Mouse (Mus musculus): Measurements from ENCODE around the gene Kcnh7. TPM values are rescaled to one million over a fixed set of nuclear protein-coding genes. Genes with fewer than 3 reads are reported as not detected.

Gene Kcnh7
- polyA plus RNA-seq, 1 experiment from 2014 or later = 0.10 TPM

- Histone ChIP-seq H3K27ac (ENCODE audit: low read length) (no peak overlapping the region), H3K9me3 (ENCODE audit: low read length) (no peaks in the 10 kb centered on the region), H3K36me3 (ENCODE audit: insufficient read depth, low read length) (no peaks in the 10 kb centered on the region), H3K9ac (replicated peaks; ENCODE audit: low read depth) (no peak overlapping the region), H3K4me3 (ENCODE audit: low read depth, low read length) (no peak overlapping the region), H3K27me3 (replicated peaks; ENCODE audit: insufficient read depth, low read length) (no peaks in the 10 kb centered on the region), H3K4me1 (ENCODE audit: insufficient read depth, low read depth, low read length) (no peaks in the 10 kb centered on the region), H3K4me2 (replicated peaks; ENCODE audit: low read depth, low read length) (no peak overlapping the region)
- ATAC-seq = no peak
- TF ChIP-seq CTCF (IDR thresholded peaks at IDR 0.05) (no peak), EP300 (IDR thresholded peaks at IDR 0.05) (no peak)
- DNase-seq (ENCODE audit: low spot score) = no peak
- WGBS = 79% methylated on average over 2 of the region's 2 CpGs
These were observed 186.4 kb downstream of the Kcnh7 start for GRCm38 (mm10) chr2:62997692-62998091.

GRCm38 (mm10) chr2:62988616-62989015, 195.5 kb downstream of the Kcnh7 start:
- no peaks in the 10 kb centered on the region for H3K27me3 ChIP-seq (replicated peaks; ENCODE audit: insufficient read depth, low read length)
- no peak for TF ChIP-seq EP300 (IDR thresholded peaks at IDR 0.05)
- TF ChIP-seq CTCF (IDR thresholded peaks at IDR 0.05) = no peak
- no peak for ATAC-seq
- H3K4me2 ChIP-seq (replicated peaks; ENCODE audit: low read depth, low read length) = no peak overlapping the region
- H3K9ac ChIP-seq (replicated peaks; ENCODE audit: low read depth) = no peak overlapping the region
- H3K27ac ChIP-seq (ENCODE audit: low read length) = no peak overlapping the region
- H3K36me3 ChIP-seq (ENCODE audit: insufficient read depth, low read length) = no peaks in the 10 kb centered on the region
- H3K9me3 ChIP-seq (ENCODE audit: low read length) = no peaks in the 10 kb centered on the region
- H3K4me3 ChIP-seq (ENCODE audit: low read depth, low read length) = no peak overlapping the region
- H3K4me1 ChIP-seq (ENCODE audit: insufficient read depth, low read depth, low read length) = no peaks in the 10 kb centered on the region
- DNase-seq (ENCODE audit: low spot score) = no peak

- Histone ChIP-seq H3K9ac (replicated peaks; ENCODE audit: low read depth) (no peak overlapping the region), H3K27me3 (replicated peaks; ENCODE audit: insufficient read depth, low read length) (no peaks in the 10 kb centered on the region), H3K36me3 (ENCODE audit: insufficient read depth, low read length) (no peaks in the 10 kb centered on the region), H3K9me3 (ENCODE audit: low read length) (no peaks in the 10 kb centered on the region), H3K4me3 (ENCODE audit: low read depth, low read length) (no peak overlapping the region), H3K27ac (ENCODE audit: low read length) (no peak overlapping the region), H3K4me2 (replicated peaks; ENCODE audit: low read depth, low read length) (no peak overlapping the region), H3K4me1 (ENCODE audit: insufficient read depth, low read depth, low read length) (no peaks in the 10 kb centered on the region)
- DNase-seq (ENCODE audit: low spot score) = no peak
- TF ChIP-seq EP300 (IDR thresholded peaks at IDR 0.05) (no peak), CTCF (IDR thresholded peaks at IDR 0.05) (no peak)
- 43% methylated on average over 2 of the region's 2 CpGs for WGBS
- ATAC-seq = no peak
These were observed 200.2 kb downstream of the Kcnh7 start for GRCm38 (mm10) chr2:62983936-62984335.

GRCm38 (mm10) chr2:62935273-62935874, 248.7 kb downstream of the Kcnh7 start:
- H3K36me3 ChIP-seq (ENCODE audit: insufficient read depth, low read length) = no peaks in the 10 kb centered on the region
- DNase-seq (ENCODE audit: low spot score) = no peak
- no peaks in the 10 kb centered on the region for H3K4me1 ChIP-seq (ENCODE audit: insufficient read depth, low read depth, low read length)
- H3K9me3 ChIP-seq (ENCODE audit: low read length) = no peaks in the 10 kb centered on the region
- no peak overlapping the region for H3K4me3 ChIP-seq (ENCODE audit: low read depth, low read length)
- no peak overlapping the region for H3K4me2 ChIP-seq (replicated peaks; ENCODE audit: low read depth, low read length)
- WGBS = 68% methylated on average over 1 of the region's 1 CpGs
- ATAC-seq = no peak
- no peaks in the 10 kb centered on the region for H3K27me3 ChIP-seq (replicated peaks; ENCODE audit: insufficient read depth, low read length)
- no peak overlapping the region for H3K27ac ChIP-seq (ENCODE audit: low read length)
- no peak overlapping the region for H3K9ac ChIP-seq (replicated peaks; ENCODE audit: low read depth)
- TF ChIP-seq CTCF (IDR thresholded peaks at IDR 0.05) (no peak), EP300 (IDR thresholded peaks at IDR 0.05) (no peak)

- no peak overlapping the region for H3K27ac ChIP-seq (ENCODE audit: low read length)
- no peaks in the 10 kb centered on the region for H3K36me3 ChIP-seq (ENCODE audit: insufficient read depth, low read length)
- no peak overlapping the region for H3K9ac ChIP-seq (replicated peaks; ENCODE audit: low read depth)
- no peak overlapping the region for H3K4me2 ChIP-seq (replicated peaks; ENCODE audit: low read depth, low read length)
- DNase-seq (ENCODE audit: low spot score) (no peak), ATAC-seq (no peak)
- TF ChIP-seq EP300 (IDR thresholded peaks at IDR 0.05) (no peak), CTCF (IDR thresholded peaks at IDR 0.05) (no peak)
- no peak overlapping the region for H3K4me3 ChIP-seq (ENCODE audit: low read depth, low read length)
- no peaks in the 10 kb centered on the region for H3K27me3 ChIP-seq (replicated peaks; ENCODE audit: insufficient read depth, low read length)
- H3K9me3 ChIP-seq (ENCODE audit: low read length) = no peaks in the 10 kb centered on the region
- H3K4me1 ChIP-seq (ENCODE audit: insufficient read depth, low read depth, low read length) = no peaks in the 10 kb centered on the region
- 59% methylated on average over 3 of the region's 3 CpGs for WGBS
These were observed 255.6 kb downstream of the Kcnh7 start for GRCm38 (mm10) chr2:62928494-62928893.

GRCm38 (mm10) chr2:62928065-62928464, 256.0 kb downstream of the Kcnh7 start:
- H3K27me3 ChIP-seq (replicated peaks; ENCODE audit: insufficient read depth, low read length) = no peaks in the 10 kb centered on the region
- DNase-seq (ENCODE audit: low spot score) = no peak
- H3K4me1 ChIP-seq (ENCODE audit: insufficient read depth, low read depth, low read length) = no peaks in the 10 kb centered on the region
- no peaks in the 10 kb centered on the region for H3K9me3 ChIP-seq (ENCODE audit: low read length)
- H3K4me3 ChIP-seq (ENCODE audit: low read depth, low read length) = no peak overlapping the region
- WGBS = 37% methylated on average over 3 of the region's 3 CpGs
- H3K36me3 ChIP-seq (ENCODE audit: insufficient read depth, low read length) = no peaks in the 10 kb centered on the region
- no peak overlapping the region for H3K4me2 ChIP-seq (replicated peaks; ENCODE audit: low read depth, low read length)
- ATAC-seq = no peak
- no peak overlapping the region for H3K9ac ChIP-seq (replicated peaks; ENCODE audit: low read depth)
- H3K27ac ChIP-seq (ENCODE audit: low read length) = no peak overlapping the region
- no peak for TF ChIP-seq CTCF (IDR thresholded peaks at IDR 0.05)
- TF ChIP-seq EP300 (IDR thresholded peaks at IDR 0.05) = no peak

GRCm38 (mm10) chr2:62923803-62924202, 260.3 kb downstream of the Kcnh7 start:
- no peak overlapping the region for H3K4me3 ChIP-seq (ENCODE audit: low read depth, low read length)
- DNase-seq (ENCODE audit: low spot score) (no peak), ATAC-seq (no peak)
- no peak overlapping the region for H3K27ac ChIP-seq (ENCODE audit: low read length)
- no peaks in the 10 kb centered on the region for H3K4me1 ChIP-seq (ENCODE audit: insufficient read depth, low read depth, low read length)
- H3K9me3 ChIP-seq (ENCODE audit: low read length) = no peaks in the 10 kb centered on the region
- no peaks in the 10 kb centered on the region for H3K36me3 ChIP-seq (ENCODE audit: insufficient read depth, low read length)
- H3K9ac ChIP-seq (replicated peaks; ENCODE audit: low read depth) = no peak overlapping the region
- 82% methylated on average over 4 of the region's 4 CpGs for WGBS
- H3K27me3 ChIP-seq (replicated peaks; ENCODE audit: insufficient read depth, low read length) = no peaks in the 10 kb centered on the region
- H3K4me2 ChIP-seq (replicated peaks; ENCODE audit: low read depth, low read length) = no peak overlapping the region
- TF ChIP-seq CTCF (IDR thresholded peaks at IDR 0.05) (no peak), EP300 (IDR thresholded peaks at IDR 0.05) (no peak)
